Mouse (Mus musculus): ENCODE measurements around the gene Kif1b. TPM values are rescaled to one million over a fixed set of nuclear protein-coding genes. Genes with fewer than 3 reads are reported as not detected.

Gene Kif1b
- 50.4 TPM for polyA plus RNA-seq (2014; fragmentation: Illumina TruSeq; extraction: RNeasy Lipid Tissue Mini Kit (QIAGEN cat#74804); ENCODE audit: low read depth, low replicate concordance)

GRCm38 (mm10) chr4:149307596-149308490, at the start of gene Kif1b:
Gene Kif1b, minus strand, starts transcription at chr4:149307693.

GRCm38 (mm10) chr4:149166215-149166946, 141.1 kb downstream of the Kif1b start, which contains the start of gene Pgd:
Gene Pgd, minus strand, starts transcription at chr4:149166771.

GRCm38 (mm10) chr4:149136982-149137770, 170.3 kb downstream of the Kif1b start, which contains the start of gene Cenps:
Gene Cenps, minus strand, starts transcription at chr4:149137629.

GRCm38 (mm10) chr4:149126663-149127062, 180.8 kb downstream of the Kif1b start, which contains the start of gene Cort:
Gene Cort, minus strand, starts transcription at chr4:149126763.

Other genes with a start within 250 kb of the Kif1b start
- gene Pex14, start 207.8 kb downstream of the Kif1b start, polyA plus RNA-seq (2014; fragmentation: Illumina TruSeq; extraction: RNeasy Lipid Tissue Mini Kit (QIAGEN cat#74804); ENCODE audit: low read depth, low replicate concordance) = 3.0 TPM
- gene Dffa, start 203.5 kb downstream of the Kif1b start, polyA plus RNA-seq (2014; fragmentation: Illumina TruSeq; extraction: RNeasy Lipid Tissue Mini Kit (QIAGEN cat#74804); ENCODE audit: low read depth, low replicate concordance) = 6.2 TPM
- gene Cort, start 180.9 kb downstream of the Kif1b start, polyA plus RNA-seq (2014; fragmentation: Illumina TruSeq; extraction: RNeasy Lipid Tissue Mini Kit (QIAGEN cat#74804); ENCODE audit: low read depth, low replicate concordance) = not detected
- gene Cenps, start 170.1 kb downstream of the Kif1b start, polyA plus RNA-seq (2014; fragmentation: Illumina TruSeq; extraction: RNeasy Lipid Tissue Mini Kit (QIAGEN cat#74804); ENCODE audit: low read depth, low replicate concordance) = not detected
- gene Pgd, start 140.9 kb downstream of the Kif1b start, polyA plus RNA-seq (2014; fragmentation: Illumina TruSeq; extraction: RNeasy Lipid Tissue Mini Kit (QIAGEN cat#74804); ENCODE audit: low read depth, low replicate concordance) = 9.1 TPM
- 14.0 TPM for gene Ube4b, start 119.1 kb upstream of the Kif1b start, polyA plus RNA-seq (2014; fragmentation: Illumina TruSeq; extraction: RNeasy Lipid Tissue Mini Kit (QIAGEN cat#74804); ENCODE audit: low read depth, low replicate concordance)
- not detected for gene Rbp7, start 147.3 kb upstream of the Kif1b start, polyA plus RNA-seq (2014; fragmentation: Illumina TruSeq; extraction: RNeasy Lipid Tissue Mini Kit (QIAGEN cat#74804); ENCODE audit: low read depth, low replicate concordance)
- gene Tmem274, start 169.7 kb upstream of the Kif1b start, polyA plus RNA-seq (2014; fragmentation: Illumina TruSeq; extraction: RNeasy Lipid Tissue Mini Kit (QIAGEN cat#74804); ENCODE audit: low read depth, low replicate concordance) = not detected
- gene Nmnat1, start 177.5 kb upstream of the Kif1b start, polyA plus RNA-seq (2014; fragmentation: Illumina TruSeq; extraction: RNeasy Lipid Tissue Mini Kit (QIAGEN cat#74804); ENCODE audit: low read depth, low replicate concordance) = 4.8 TPM
- gene Lzic, start 177.5 kb upstream of the Kif1b start, polyA plus RNA-seq (2014; fragmentation: Illumina TruSeq; extraction: RNeasy Lipid Tissue Mini Kit (QIAGEN cat#74804); ENCODE audit: low read depth, low replicate concordance) = 5.9 TPM
- 4.2 TPM for gene Ctnnbip1, start 210.5 kb upstream of the Kif1b start, polyA plus RNA-seq (2014; fragmentation: Illumina TruSeq; extraction: RNeasy Lipid Tissue Mini Kit (QIAGEN cat#74804); ENCODE audit: low read depth, low replicate concordance)

All from liver, adult 10 weeks (tissue).